Mouse (Mus musculus) E14TG2a.4 (cell line): ENCODE measurements around the gene Ets2.

Experiments
- CTCF ChIP-seq: conservative IDR thresholded peaks from 2 replicates; pipeline ENCODE4 v1.5.1; 2014; ENCODE audit warnings: low read length
- NANOG ChIP-seq: IDR thresholded peaks from 2 replicates; pipeline ENCODE4 v1.6.1; 2014; ENCODE audit warnings: borderline replicate concordance, low read length, mixed read lengths
- POU5F1 ChIP-seq: IDR thresholded peaks from 2 replicates; pipeline ENCODE4 v1.6.1; 2014; ENCODE audit warnings: low read length, borderline replicate concordance

DNA sequence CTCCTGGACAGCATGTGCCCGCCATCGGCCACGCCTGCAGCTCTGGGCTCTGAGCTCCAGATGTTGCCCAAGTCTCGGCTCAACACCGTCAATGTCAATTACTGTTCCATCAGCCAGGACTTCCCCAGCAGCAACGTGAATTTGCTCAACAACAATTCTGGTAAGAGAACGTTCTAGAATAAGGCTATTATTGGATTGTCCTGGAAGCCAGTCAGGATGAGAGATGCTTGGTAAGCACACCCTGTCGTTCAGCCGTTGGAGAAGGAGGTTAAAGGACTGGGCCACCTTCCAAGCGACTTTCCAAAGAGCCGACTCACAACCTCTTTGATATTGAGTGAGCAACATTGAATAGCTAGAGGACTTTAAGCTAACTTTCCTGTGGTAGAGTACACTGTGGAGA lies 13.2 kb downstream of the Ets2 start:
- TF ChIP-seq CTCF: no peak
- no peak for TF ChIP-seq NANOG
- TF ChIP-seq POU5F1: no peak
